Mouse (Mus musculus) mouse trophoblast stem cell (cell line): ENCODE measurements around the gene Irf2.

Source experiments
- in situ Hi-C, 2 experiments: fragments of 300-500 bp; cut with MseI, MboI; formaldehyde crosslinking; loops; 2 replicates in 1 of 2; 3 replicates in 1 of 2; pipeline ENCODE4 v1.15.1; 2025

The Irf2 gene

GRCm38 (mm10) chr8:46875615-46876293 lies 136.2 kb downstream of the Irf2 start:
- in situ Hi-C loops = no loop called here

- in situ Hi-C loops = no loop called here
Observed at GRCm38 (mm10) chr8:46881348-46881747, 141.8 kb downstream of the Irf2 start.

GRCm38 (mm10) chr8:46881755-46882419 lies 142.4 kb downstream of the Irf2 start:
- in situ Hi-C loops = no loop called here

GRCm38 (mm10) chr8:46882743-46883142 lies 143.2 kb downstream of the Irf2 start:
- in situ Hi-C loops = no loop called here

GRCm38 (mm10) chr8:46883232-46884000 lies 143.9 kb downstream of the Irf2 start:
- in situ Hi-C loops = no loop called here

GRCm38 (mm10) chr8:46885786-46886185 lies 146.3 kb downstream of the Irf2 start:
- in situ Hi-C loops = no loop called here

- in situ Hi-C loops = no loop called here
Observed at GRCm38 (mm10) chr8:46886216-46886615, 146.7 kb downstream of the Irf2 start.

GRCm38 (mm10) chr8:46887396-46887795 lies 147.9 kb downstream of the Irf2 start:
- in situ Hi-C loops = no loop called here

GRCm38 (mm10) chr8:46888575-46888974 lies 149.0 kb downstream of the Irf2 start:
- in situ Hi-C loops = no loop called here

GRCm38 (mm10) chr8:46890241-46890640 lies 150.7 kb downstream of the Irf2 start:
- in situ Hi-C loops = no loop called here

GRCm38 (mm10) chr8:46892511-46893273 lies 153.2 kb downstream of the Irf2 start:
- in situ Hi-C loops = no loop called here

GRCm38 (mm10) chr8:46894385-46894784 lies 154.9 kb downstream of the Irf2 start:
- in situ Hi-C loops = no loop called here

GRCm38 (mm10) chr8:46896005-46896404 lies 156.5 kb downstream of the Irf2 start:
- in situ Hi-C loops = no loop called here

- in situ Hi-C loops = no loop called here
Observed at GRCm38 (mm10) chr8:46896704-46897103, 157.2 kb downstream of the Irf2 start.
